Mouse (Mus musculus): Measurements from ENCODE around the gene Ptprn2.

Ptprn2 gene

DNA sequence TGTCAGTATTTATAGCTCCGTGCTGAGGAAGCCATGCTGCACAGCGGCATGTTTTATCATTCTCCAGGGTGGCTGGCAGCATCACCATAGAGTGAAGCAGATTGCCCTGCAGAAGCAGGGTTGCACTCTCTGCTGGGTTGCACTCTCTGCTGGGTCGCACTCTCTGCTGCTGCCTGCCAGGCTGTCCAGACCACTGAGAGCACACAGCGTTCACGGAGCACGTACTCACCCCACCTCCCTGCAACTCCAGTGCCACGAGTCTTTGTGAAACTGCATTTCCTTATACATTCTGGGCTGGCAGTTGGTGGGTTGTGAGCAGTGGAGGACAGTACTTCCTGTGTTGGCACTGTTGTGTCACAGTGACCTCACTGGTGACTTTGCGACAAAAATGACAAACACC lies 108.9 kb downstream of the Ptprn2 start:
- DNase-seq (ENCODE audit: low spot score in 2 of 2), result no peak

- no peak for DNase-seq (ENCODE audit: low spot score in 2 of 2)
Observed at GRCm38 (mm10) chr12:116594866-116595610, 109.5 kb downstream of the Ptprn2 start.

DNA sequence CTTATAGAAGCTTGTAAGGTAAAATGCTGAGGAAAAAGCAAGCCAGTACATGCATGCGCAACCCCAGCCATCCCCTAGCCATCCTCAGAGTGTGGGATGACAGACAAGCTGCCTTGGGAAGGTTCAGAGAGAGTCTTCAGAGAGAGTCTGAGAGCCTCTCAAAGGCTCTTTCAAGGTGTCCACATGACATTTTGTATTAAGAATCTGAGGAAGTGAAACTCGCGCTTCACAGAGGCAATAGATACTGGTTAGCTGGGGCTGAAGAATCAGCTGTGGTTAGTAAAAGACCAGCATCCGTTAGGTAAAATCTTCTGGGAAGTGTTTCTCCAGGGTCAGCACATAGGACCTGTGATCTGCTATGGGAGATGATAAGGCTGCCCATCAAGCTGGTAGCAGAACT lies 110.2 kb downstream of the Ptprn2 start:
- DNase-seq (ENCODE audit: low spot score in 2 of 2), result no peak

DNA sequence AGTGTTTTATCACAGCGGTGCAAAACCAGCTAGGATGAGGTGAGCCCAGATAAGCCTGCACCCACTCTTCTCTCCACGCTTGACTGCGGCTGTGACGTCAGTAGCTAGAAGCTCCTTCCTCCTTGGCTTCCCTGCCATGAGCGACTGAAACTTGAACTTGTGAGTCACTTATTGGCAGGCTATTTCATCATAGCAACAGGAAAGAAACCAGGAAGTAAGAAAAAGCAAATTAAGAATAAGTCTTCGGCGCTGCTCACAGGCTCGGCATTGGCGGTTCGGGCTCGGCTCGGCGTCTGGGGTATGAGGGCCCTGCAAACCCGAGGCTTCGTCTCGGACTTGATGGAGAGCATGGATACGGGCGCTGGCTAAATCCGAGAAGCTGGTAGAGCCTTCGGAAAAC lies 111.5 kb downstream of the Ptprn2 start:
- DNase-seq (ENCODE audit: low spot score in 2 of 2), result no peak

GRCm38 (mm10) chr12:116597670-116598069 lies 112.2 kb downstream of the Ptprn2 start:
- no peak for DNase-seq (ENCODE audit: low spot score in 2 of 2)

GRCm38 (mm10) chr12:116598123-116599005 lies 112.8 kb downstream of the Ptprn2 start:
- no peak for DNase-seq (ENCODE audit: low spot score in 2 of 2)

GRCm38 (mm10) chr12:116599537-116599936 lies 114.0 kb downstream of the Ptprn2 start:
- DNase-seq (ENCODE audit: low spot score in 2 of 2), result no peak

DNA sequence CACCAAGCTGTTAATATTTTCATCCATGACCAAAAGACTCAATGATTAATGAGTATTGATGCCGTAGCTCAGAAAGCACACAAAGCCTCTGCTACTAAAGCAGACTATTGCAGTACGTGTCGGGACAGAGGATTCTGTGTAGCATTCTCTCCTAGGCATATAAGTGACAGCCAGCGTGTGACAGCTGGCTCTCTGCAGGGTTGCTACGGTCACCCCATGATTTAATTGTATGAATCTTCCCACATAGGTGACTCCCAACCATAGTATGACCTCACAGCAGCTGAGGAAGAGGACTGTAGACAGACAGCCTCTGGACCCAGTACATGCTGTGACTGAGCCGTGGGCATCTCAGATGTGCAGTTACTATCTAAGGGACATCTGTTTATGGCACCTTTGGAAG lies 114.5 kb downstream of the Ptprn2 start:
- DNase-seq (ENCODE audit: low spot score in 2 of 2), result no peak

DNA sequence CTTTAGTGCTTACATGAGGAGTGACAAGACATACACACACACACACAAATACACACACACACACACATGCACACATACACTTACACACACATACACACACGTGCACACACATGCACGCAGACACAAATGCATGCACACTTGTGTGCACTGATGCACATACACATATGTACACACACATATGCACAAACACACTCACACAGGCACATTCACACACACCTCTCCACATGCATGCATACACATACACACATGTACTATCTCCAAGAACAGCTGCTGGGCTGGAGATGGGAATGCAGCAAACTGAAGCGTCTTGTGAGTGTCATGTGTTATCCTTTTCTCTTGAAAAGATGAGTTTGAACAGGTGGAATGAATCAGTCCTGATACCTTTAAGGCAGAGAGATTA lies 115.9 kb downstream of the Ptprn2 start:
- DNase-seq (ENCODE audit: low spot score in 2 of 2), result no peak

DNA sequence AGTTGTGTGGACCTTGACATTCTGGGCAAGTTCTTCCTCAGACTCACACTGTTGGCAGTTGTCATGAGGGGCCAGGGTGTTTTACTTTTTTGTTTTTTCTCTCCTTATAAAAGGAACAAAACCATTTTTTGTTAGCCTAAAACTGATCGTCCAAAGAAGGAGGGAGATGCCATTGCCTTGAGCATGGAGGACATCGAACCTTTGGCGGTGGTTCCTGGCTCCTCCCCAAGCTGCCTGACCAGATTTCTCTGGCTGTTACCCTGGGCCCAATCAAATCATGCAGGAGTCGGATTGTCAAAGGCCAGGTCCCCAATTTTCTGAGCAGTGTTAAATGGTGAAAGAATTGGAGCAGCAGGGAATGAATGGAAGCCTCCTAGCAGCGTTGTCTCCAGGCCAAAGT lies 116.4 kb downstream of the Ptprn2 start:
- DNase-seq (ENCODE audit: low spot score in 2 of 2), result no peak

DNA sequence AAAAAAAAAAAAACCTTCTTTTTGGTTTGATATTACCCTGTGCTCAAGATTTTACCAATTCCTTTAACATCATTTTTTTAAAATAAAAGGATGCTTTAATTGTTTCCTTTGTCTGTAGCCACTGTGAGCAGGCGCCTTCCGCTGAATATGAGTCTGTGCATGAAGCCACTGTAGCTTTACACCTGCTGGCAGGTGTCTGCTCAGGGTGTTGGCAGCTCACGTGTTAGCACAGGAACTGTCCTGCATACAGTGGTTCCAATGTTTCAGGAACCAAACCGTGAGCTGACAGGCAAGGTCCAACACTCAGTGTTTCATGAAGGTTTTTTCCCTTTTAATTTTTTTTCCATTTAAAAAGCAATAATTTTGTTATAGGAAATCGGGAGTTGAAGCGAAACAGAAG lies 123.1 kb downstream of the Ptprn2 start:
- no peak for DNase-seq (ENCODE audit: low spot score in 2 of 2)

GRCm38 (mm10) chr12:116619868-116620267 lies 134.3 kb downstream of the Ptprn2 start:
- peak in 1 of 2 experiments; percentile 83 for DNase-seq (ENCODE audit: low spot score in 2 of 2)

- no peak for DNase-seq (ENCODE audit: low spot score in 2 of 2)
Observed at GRCm38 (mm10) chr12:116620299-116620698, 134.8 kb downstream of the Ptprn2 start.

DNA sequence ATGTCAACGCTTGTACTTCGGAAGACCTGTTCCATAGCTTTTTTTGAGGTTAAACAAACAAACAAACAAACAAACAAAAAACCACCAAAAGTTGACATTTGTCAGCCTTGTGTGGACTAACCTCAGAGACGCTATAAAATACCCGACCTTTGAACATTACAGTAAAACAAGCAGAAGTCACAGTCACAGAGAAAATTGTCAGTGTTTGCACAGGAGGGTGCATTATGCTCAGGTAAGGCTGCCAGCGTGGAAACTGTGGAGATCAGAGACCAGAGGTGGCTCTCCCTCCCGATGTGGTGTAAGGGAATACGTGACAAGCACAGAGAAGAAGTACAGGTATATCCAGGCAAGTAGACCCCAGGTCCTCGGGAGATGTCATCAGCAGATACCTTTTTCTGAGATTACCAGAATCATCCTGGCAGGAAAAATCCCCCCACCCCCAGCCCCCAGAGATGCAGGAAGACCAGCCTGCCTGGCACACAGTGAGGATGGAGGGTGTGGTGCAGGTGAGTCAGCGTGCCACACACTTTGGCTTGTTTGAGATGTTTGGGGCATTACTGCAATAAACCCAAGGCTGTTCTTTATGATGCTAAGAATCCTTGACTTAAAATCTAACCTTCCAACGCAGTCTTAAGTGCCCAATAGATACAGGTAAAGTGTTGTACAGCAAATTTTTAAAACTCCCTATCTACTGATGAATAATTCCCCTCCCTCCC lies 136.0 kb downstream of the Ptprn2 start:
- DNase-seq (ENCODE audit: low spot score in 2 of 2), result no peak

DNA sequence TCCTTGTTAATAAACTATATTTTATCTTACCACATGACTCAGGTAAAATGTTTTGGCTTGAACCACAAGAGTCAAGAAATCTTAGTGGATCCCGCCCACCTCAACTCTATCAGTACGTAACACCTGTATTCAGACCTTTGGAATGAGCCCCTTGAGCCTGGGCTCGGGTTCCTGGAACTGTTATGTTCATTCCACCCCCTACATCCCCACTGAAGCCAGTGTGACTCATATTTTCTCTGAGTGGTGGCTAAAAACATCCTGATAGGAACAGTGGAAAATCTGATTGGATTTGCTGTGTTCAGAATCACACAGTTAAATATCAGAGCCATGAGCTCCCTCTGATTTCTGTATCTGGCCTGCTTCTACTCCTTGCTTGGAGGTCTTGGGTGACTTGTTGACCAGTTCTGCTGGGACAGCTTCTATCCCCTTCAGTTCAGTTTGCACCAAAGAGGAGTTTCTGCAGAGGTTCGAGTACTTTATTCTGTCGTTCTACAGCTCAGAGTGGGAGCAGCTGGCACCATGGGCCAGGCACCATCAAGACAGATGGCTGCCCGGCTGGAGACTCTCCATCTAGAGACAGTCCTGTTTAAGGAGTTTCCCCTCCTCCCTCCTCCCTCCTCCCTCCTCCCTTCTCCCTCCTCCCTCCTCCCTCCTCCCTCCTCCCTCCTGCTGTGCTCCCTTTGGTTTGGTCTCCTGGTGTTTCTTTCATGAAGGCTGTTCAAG lies 137.3 kb downstream of the Ptprn2 start:
- no peak for DNase-seq (ENCODE audit: low spot score in 2 of 2)

DNA sequence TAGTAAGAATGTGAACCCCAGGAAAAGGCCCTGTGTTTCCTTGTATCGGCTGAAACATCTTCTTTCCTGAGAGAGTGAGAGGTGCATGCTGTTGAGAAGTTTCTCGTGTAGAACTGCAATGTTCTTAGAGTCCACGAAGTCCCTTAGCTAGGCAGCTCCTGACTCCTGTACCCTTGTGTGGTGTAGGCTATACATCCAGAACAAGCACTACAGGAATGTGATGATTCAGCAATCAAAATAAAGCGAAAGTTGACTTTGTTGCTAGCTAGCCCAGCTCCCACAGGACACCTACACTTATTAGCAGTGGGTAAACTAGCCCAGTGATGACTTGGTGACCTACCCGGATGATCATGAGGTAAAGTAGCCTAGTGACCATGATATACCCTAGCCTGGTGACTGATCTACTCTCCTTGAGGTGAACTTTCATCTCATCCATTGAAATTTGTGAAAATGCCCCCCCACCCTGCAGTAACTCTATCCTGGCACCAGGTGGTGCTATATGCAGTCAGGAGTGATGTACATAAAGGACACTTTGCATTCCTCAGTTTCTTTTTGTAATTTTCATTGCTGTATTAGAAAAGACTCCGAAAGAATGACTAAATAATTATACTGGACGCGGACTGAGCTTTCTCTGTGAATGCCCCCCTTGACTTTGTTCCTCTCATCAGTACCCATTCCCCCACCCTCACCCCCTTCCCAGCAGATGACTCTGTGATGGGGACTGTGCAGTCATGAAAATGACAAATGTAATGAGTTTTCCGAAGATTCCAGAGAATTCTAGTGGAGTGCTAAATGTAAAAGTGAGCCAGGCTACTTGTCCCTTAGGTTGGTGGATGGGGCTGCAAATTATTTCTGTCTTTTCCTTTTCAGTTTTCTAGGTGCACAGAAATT lies 140.1 kb downstream of the Ptprn2 start:
- no peak for DNase-seq (ENCODE audit: low spot score in 2 of 2)

- no peak for DNase-seq (ENCODE audit: low spot score in 2 of 2)
Observed at GRCm38 (mm10) chr12:116628992-116629391, 143.5 kb downstream of the Ptprn2 start.

- no peak for DNase-seq (ENCODE audit: low spot score in 2 of 2)
Observed at GRCm38 (mm10) chr12:116637498-116637897, 152.0 kb downstream of the Ptprn2 start.

- DNase-seq (ENCODE audit: low spot score in 2 of 2), result no peak
Observed at GRCm38 (mm10) chr12:116640871-116641270, 155.4 kb downstream of the Ptprn2 start.

GRCm38 (mm10) chr12:116641339-116642190 lies 156.0 kb downstream of the Ptprn2 start:
- DNase-seq (ENCODE audit: low spot score in 2 of 2), result no peak
